Mouse (Mus musculus): ENCODE measurements at regions not wholly inside any gene's neighbourhood (a gene's known extent, or its start where the extent isn't known, plus 50 kb on each side); places are given as distances from the start of the nearest gene placed in this dataset.

DNA sequence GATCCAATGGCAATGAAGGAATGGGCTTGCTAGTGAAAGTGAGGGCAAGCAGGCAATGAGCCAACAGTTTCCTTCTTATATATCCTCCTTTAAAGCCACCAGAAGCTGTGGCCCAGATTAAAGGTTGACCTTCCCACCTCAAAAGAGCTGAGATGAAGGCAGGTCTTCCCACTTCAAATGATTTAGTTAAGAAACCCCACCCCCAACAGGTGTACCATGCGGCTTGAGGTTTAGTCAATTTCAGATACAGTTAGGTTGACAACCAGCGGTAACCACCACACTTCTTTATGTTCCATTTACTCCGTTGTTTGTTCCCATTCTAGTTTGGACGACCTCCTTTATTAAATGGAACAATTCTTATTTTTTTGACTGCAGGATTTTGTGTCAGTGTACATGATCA lies 317.8 kb upstream of the Ptger4 start:
- no peak for ATAC-seq (ENCODE audit: low read depth)
- Histone ChIP-seq H3K9ac (ENCODE audit: low read length) (no peak overlapping the region), H3K9me3 (ENCODE audit: control insufficient read depth, low read length) (no peaks in the 10 kb centered on the region), H3K4me2 (ENCODE audit: low read depth, low read length) (no peak overlapping the region), H3K36me3 (ENCODE audit: control insufficient read depth, insufficient read depth, low read length) (no peaks in the 10 kb centered on the region), H3K4me3 (ENCODE audit: low read length) (no peak overlapping the region), H3K4me1 (replicated peaks; ENCODE audit: control insufficient read depth, insufficient read depth, low read length) (no peaks in the 10 kb centered on the region), H3K27me3 (ENCODE audit: control insufficient read depth, insufficient read depth, low read depth, low read length) (no peaks in the 10 kb centered on the region), H3K27ac (ENCODE audit: low read length) (no peak overlapping the region)
- 86% methylated on average over 4 of the region's 4 CpGs for WGBS

DNA sequence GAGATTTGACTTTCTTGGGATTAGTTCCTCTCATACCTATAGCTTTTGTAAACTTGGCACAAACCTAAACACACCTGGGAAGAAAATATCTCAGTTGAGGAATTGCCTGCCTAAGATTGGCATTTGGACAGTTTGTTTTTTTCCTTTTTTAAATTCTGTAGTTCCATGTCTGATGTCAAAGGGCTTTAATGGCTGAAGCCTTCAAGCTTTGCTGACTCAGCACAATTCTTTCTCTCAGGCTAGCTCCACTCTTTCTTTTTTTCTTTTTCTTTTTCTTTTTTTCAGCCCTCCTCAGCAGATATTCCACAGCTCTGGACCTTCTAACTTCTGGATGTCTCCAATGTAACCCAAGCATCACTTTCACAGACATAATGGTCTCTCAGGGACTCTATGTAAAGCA lies 330.4 kb upstream of the Ptger4 start:
- no peak for ATAC-seq (ENCODE audit: low read depth)

DNA sequence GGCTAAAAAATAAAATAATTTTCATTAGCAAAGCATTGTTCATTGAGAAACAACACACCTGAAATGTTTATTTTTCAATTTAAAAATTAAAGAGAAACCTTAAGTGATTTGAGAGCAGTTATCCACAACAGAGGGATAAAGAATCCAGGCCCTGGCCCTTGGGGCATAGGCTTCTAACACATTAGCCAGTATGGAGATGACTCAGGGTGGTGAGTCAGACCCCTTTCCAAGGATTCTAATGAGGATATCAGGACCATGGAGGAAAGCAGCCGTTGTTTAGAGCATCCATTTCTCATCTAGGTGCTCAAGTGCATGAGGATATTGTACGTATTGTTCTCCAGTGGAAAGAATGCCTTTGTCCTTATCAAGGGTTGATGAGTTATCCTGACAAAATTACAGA lies 335.6 kb upstream of the Ptger4 start:
- Histone ChIP-seq H3K36me3 (ENCODE audit: control insufficient read depth, insufficient read depth, low read length) (no peaks in the 10 kb centered on the region), H3K9me3 (ENCODE audit: control insufficient read depth, low read length) (no peaks in the 10 kb centered on the region), H3K4me1 (replicated peaks; ENCODE audit: control insufficient read depth, insufficient read depth, low read length) (no peaks in the 10 kb centered on the region), H3K4me3 (ENCODE audit: low read length) (no peak overlapping the region), H3K27ac (ENCODE audit: low read length) (no peak overlapping the region), H3K4me2 (ENCODE audit: low read depth, low read length) (no peak overlapping the region), H3K27me3 (ENCODE audit: control insufficient read depth, insufficient read depth, low read depth, low read length) (no peaks in the 10 kb centered on the region), H3K9ac (ENCODE audit: low read length) (no peak overlapping the region)
- WGBS: 77% methylated on average over 2 of the region's 2 CpGs
- ATAC-seq (ENCODE audit: low read depth): no peak

More for the DNA sequence above, 330.4 kb upstream of the Ptger4 start:
- H3K4me1 ChIP-seq (replicated peaks; ENCODE audit: control insufficient read depth, insufficient read depth, low read length): no peaks in the 10 kb centered on the region
- H3K27ac ChIP-seq (ENCODE audit: low read length): no peak overlapping the region
- H3K9me3 ChIP-seq (ENCODE audit: control insufficient read depth, low read length): no peaks in the 10 kb centered on the region
- no peak overlapping the region for H3K4me3 ChIP-seq (ENCODE audit: low read length)
- no peak overlapping the region for H3K9ac ChIP-seq (ENCODE audit: low read length)
- H3K27me3 ChIP-seq (ENCODE audit: control insufficient read depth, insufficient read depth, low read depth, low read length): no peaks in the 10 kb centered on the region
- H3K4me2 ChIP-seq (ENCODE audit: low read depth, low read length): no peak overlapping the region
- H3K36me3 ChIP-seq (ENCODE audit: control insufficient read depth, insufficient read depth, low read length): no peaks in the 10 kb centered on the region

DNA sequence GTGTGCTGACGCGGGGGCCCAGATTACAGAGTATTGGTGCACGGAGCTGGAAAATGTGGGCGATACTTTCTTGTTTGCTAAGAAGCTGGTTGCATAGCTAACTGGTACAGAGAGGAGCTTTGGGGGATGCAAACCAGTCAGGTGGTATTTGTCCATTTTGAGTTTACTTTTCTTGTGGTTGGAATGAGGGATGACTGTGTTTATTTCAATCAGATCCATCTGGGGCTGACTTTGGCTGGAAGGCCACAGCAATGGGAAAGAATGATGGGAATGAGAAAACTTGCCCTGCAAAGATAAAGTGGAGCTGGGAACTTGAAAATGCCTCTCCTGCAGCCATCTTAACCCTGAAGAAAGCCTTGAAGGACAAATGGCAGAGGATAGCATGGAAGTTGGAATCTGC lies 336.4 kb upstream of the Ptger4 start:
- WGBS: 89% methylated on average over 4 of the region's 4 CpGs
- no peaks in the 10 kb centered on the region for H3K9me3 ChIP-seq (ENCODE audit: control insufficient read depth, low read length)
- no peaks in the 10 kb centered on the region for H3K27me3 ChIP-seq (ENCODE audit: control insufficient read depth, insufficient read depth, low read depth, low read length)

DNA sequence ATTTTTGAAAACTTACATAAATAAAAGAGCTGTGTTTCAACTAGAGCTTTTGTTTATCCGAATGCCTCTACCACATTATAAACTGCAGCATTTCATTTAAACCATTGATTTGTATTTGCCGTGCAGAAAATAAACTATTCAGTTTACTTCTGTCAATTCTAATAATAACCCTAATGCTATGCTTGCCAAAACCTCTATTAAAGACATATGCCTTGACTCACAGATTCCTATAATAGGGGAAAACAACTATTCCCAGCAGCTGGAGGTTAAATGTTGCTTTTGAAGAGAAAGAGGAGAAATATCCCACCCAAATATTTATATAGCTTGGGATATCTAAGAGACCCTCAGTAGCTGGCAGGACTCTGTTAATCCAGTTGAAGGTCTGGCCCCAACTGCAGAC lies 340.4 kb upstream of the Ptger4 start:
- WGBS: 54% methylated on average over 2 of the region's 2 CpGs
- Histone ChIP-seq H3K36me3 (ENCODE audit: control insufficient read depth, insufficient read depth, low read length) (no peaks in the 10 kb centered on the region), H3K4me3 (ENCODE audit: low read length) (no peak overlapping the region), H3K27me3 (ENCODE audit: control insufficient read depth, insufficient read depth, low read depth, low read length) (no peaks in the 10 kb centered on the region), H3K9ac (ENCODE audit: low read length) (no peak overlapping the region), H3K27ac (ENCODE audit: low read length) (no peak overlapping the region), H3K9me3 (ENCODE audit: control insufficient read depth, low read length) (no peaks in the 10 kb centered on the region), H3K4me1 (replicated peaks; ENCODE audit: control insufficient read depth, insufficient read depth, low read length) (no peaks in the 10 kb centered on the region), H3K4me2 (ENCODE audit: low read depth, low read length) (no peak overlapping the region)
- no peak for ATAC-seq (ENCODE audit: low read depth)

More for the DNA sequence above, 336.4 kb upstream of the Ptger4 start:
- Histone ChIP-seq H3K4me3 (ENCODE audit: low read length) (no peak overlapping the region), H3K9ac (ENCODE audit: low read length) (no peak overlapping the region), H3K4me1 (replicated peaks; ENCODE audit: control insufficient read depth, insufficient read depth, low read length) (no peaks in the 10 kb centered on the region), H3K27ac (ENCODE audit: low read length) (no peak overlapping the region), H3K4me2 (ENCODE audit: low read depth, low read length) (no peak overlapping the region), H3K36me3 (ENCODE audit: control insufficient read depth, insufficient read depth, low read length) (no peaks in the 10 kb centered on the region)
- no peak for ATAC-seq (ENCODE audit: low read depth)

DNA sequence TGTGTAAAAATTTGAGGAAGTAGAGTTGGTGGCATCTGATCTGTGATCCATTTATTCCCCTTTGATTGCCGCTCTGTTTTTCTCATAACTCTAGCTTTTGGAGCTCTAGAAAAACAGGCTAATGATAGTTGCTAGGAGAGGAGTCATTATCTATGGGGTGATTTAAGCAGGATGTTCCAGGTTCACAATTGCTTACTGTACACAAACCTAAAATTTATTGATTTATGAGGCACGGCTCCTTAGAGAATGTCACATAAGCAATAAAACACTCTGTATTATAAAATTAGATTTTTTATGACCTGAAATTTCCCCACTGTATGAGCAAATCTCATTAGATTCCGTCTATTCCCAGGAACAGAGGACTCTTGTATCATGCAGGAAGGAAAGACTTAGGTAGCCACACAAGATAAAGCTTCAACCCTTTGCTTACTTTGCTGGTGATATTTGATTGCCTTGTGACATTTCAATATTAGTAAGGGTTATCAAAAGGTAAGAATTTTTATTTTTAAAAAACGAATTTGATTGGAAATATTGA lies 360.8 kb upstream of the Ptger4 start:
- Histone ChIP-seq H3K9me3 (ENCODE audit: control insufficient read depth, low read length) (no peaks in the 10 kb centered on the region), H3K9ac (ENCODE audit: low read length) (no peak overlapping the region), H3K36me3 (ENCODE audit: control insufficient read depth, insufficient read depth, low read length) (no peaks in the 10 kb centered on the region), H3K4me2 (ENCODE audit: low read depth, low read length) (no peak overlapping the region), H3K4me3 (ENCODE audit: low read length) (no peak overlapping the region), H3K27ac (ENCODE audit: low read length) (no peak overlapping the region), H3K27me3 (ENCODE audit: control insufficient read depth, insufficient read depth, low read depth, low read length) (no peaks in the 10 kb centered on the region), H3K4me1 (replicated peaks; ENCODE audit: control insufficient read depth, insufficient read depth, low read length) (no peaks in the 10 kb centered on the region)
- ATAC-seq (ENCODE audit: low read depth): no peak
- 46% methylated on average over 4 of the region's 4 CpGs for WGBS

DNA sequence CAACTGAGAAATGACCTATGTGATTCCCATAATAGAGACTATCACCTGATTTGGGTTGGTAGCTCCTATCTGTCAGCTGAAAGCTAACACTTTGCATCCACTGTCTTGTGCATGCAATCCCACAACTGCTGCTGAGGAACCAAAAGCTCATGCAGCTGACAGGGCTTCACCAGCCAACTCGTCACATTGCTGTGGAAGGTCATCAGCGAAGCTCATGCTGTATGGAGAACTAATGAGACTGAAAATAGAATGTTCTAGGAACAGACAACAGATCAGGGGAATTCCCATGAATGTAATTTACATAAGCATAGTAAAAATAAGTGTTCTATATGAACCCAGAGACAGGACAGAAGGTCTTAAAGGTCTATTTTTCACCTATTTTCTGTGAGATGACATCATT lies 363.5 kb upstream of the Ptger4 start:
- Histone ChIP-seq H3K27ac (ENCODE audit: low read length) (no peak overlapping the region), H3K9me3 (ENCODE audit: control insufficient read depth, low read length) (no peaks in the 10 kb centered on the region), H3K27me3 (ENCODE audit: control insufficient read depth, insufficient read depth, low read depth, low read length) (no peaks in the 10 kb centered on the region), H3K36me3 (ENCODE audit: control insufficient read depth, insufficient read depth, low read length) (no peaks in the 10 kb centered on the region), H3K4me2 (ENCODE audit: low read depth, low read length) (no peak overlapping the region), H3K9ac (ENCODE audit: low read length) (no peak overlapping the region), H3K4me1 (replicated peaks; ENCODE audit: control insufficient read depth, insufficient read depth, low read length) (no peaks in the 10 kb centered on the region), H3K4me3 (ENCODE audit: low read length) (no peak overlapping the region)
- WGBS: 67% methylated on average over 2 of the region's 2 CpGs
- no peak for ATAC-seq (ENCODE audit: low read depth)

DNA sequence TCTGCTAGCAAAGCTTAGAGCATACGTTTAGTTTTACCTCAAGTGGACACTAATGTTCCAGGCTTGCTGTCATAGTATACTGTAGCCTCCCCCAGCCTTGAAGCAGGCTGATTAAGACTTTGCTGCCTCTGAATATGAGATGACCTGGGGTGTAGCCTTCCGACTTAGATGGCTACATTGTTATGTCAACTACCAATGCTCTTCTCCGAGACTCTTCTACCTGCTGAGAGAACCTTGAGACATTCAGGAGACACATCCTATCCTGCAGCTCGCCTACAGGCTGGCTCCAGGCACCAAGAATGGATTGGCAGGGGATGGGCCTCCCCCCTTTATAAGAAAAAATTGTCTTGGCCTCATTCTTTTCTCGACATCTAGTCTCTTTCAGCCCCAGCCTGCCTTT lies 379.0 kb upstream of the Ptger4 start:
- Histone ChIP-seq H3K4me2 (ENCODE audit: low read depth, low read length) (no peak overlapping the region), H3K4me3 (ENCODE audit: low read length) (no peak overlapping the region), H3K9ac (ENCODE audit: low read length) (no peak overlapping the region), H3K27ac (ENCODE audit: low read length) (no peak overlapping the region), H3K36me3 (ENCODE audit: control insufficient read depth, insufficient read depth, low read length) (no peaks in the 10 kb centered on the region), H3K4me1 (replicated peaks; ENCODE audit: control insufficient read depth, insufficient read depth, low read length) (no peaks in the 10 kb centered on the region), H3K9me3 (ENCODE audit: control insufficient read depth, low read length) (no peaks in the 10 kb centered on the region), H3K27me3 (ENCODE audit: control insufficient read depth, insufficient read depth, low read depth, low read length) (no peaks in the 10 kb centered on the region)
- no peak for ATAC-seq (ENCODE audit: low read depth)
- 71% methylated on average over 5 of the region's 5 CpGs for WGBS

DNA sequence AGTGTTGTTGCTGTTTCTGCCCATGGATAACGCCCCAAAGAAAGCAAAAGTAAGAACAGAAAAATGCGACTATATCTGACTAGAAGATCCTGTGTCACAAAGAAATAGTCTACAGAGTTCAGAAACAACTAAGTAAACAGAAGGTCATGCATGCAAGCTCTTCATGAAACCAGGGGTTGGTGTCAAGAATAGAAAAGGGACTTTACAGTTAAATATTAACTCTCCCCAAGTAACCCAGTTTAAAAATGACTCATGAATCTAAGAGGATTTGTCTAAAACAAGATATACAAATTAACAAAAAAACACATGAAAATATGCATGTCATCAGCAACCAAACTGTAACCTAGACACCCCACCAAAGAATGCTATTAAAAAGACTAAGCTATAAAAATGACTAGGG lies 381.4 kb upstream of the Ptger4 start:
- Histone ChIP-seq H3K4me1 (replicated peaks; ENCODE audit: control insufficient read depth, insufficient read depth, low read length) (no peaks in the 10 kb centered on the region), H3K9me3 (ENCODE audit: control insufficient read depth, low read length) (no peaks in the 10 kb centered on the region), H3K4me3 (ENCODE audit: low read length) (no peak overlapping the region), H3K36me3 (ENCODE audit: control insufficient read depth, insufficient read depth, low read length) (no peaks in the 10 kb centered on the region), H3K4me2 (ENCODE audit: low read depth, low read length) (no peak overlapping the region), H3K9ac (ENCODE audit: low read length) (no peak overlapping the region), H3K27ac (ENCODE audit: low read length) (no peak overlapping the region), H3K27me3 (ENCODE audit: control insufficient read depth, insufficient read depth, low read depth, low read length) (no peaks in the 10 kb centered on the region)
- WGBS: 59% methylated on average over 2 of the region's 2 CpGs
- no peak for ATAC-seq (ENCODE audit: low read depth)

DNA sequence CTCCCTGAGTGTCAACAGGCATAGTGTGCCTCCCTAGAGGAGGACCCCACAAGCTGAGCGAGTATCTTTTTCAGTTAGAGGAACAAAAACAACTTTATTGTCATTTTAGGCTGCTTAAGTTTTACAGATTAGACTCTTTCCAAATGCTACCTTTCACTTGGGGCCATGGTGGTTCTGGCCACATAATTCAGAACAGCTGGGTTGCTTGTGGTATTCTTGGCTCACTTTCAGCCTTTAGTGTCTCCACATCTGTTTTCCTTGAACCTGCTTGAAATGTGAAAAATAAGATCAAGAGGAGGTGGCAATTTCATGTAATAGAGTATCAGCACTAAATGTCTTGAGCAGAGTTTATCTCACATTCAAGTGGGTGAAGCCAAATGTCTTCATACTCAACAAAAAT lies 402.7 kb upstream of the Ptger4 start:
- Histone ChIP-seq H3K4me3 (ENCODE audit: low read length) (no peak overlapping the region), H3K27ac (ENCODE audit: low read length) (no peak overlapping the region), H3K36me3 (ENCODE audit: control insufficient read depth, insufficient read depth, low read length) (no peaks in the 10 kb centered on the region), H3K4me1 (replicated peaks; ENCODE audit: control insufficient read depth, insufficient read depth, low read length) (no peaks in the 10 kb centered on the region), H3K9me3 (ENCODE audit: control insufficient read depth, low read length) (no peaks in the 10 kb centered on the region), H3K4me2 (ENCODE audit: low read depth, low read length) (no peak overlapping the region), H3K27me3 (ENCODE audit: control insufficient read depth, insufficient read depth, low read depth, low read length) (no peaks in the 10 kb centered on the region), H3K9ac (ENCODE audit: low read length) (no peak overlapping the region)
- ATAC-seq (ENCODE audit: low read depth): no peak
- 52% methylated on average over 1 of the region's 1 CpGs for WGBS

All from lung, embryonic 16.5 days (tissue).